Mouse (Mus musculus): ENCODE measurements at regions not wholly inside any gene's neighbourhood (a gene's known extent, or its start where the extent isn't known, plus 50 kb on each side); places are given as distances from the start of the nearest gene placed in this dataset.
A peak's percentile ranks its signal among the peaks of the same experiment; 100 is the strongest.
"Not testable (repeated sequence)": the region's sequence is repeated elsewhere in the genome, so short reads cannot be mapped to it uniquely, and the experiment has no call there.

GRCm38 (mm10) chr1:101901601-101902000, 2129.0 kb downstream of the Cntnap5b start:
- peak; percentile 2 for DNase-seq

GRCm38 (mm10) chr1:101902154-101902825, 2129.7 kb downstream of the Cntnap5b start:
- DNase-seq: peak; percentile 4

DNA sequence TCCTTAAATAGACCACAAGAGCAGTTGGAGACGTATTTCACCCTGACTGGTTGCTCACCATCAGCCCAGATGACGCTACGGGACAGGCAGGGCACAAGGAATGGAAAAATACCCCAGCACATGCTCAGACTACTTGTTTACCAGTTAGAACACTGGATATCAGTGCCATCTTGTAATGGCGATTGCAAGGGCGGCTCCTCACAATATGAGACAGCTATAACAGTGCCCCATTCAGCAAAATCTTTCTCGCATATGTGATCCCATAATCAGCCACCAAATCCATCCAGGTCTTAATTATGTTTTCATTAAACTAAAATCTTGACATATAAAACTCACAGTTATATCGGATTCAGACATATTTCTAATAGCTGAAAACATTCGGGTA, 2130.3 kb downstream of the Cntnap5b start:
- DNase-seq: not testable (repeated sequence)

DNA sequence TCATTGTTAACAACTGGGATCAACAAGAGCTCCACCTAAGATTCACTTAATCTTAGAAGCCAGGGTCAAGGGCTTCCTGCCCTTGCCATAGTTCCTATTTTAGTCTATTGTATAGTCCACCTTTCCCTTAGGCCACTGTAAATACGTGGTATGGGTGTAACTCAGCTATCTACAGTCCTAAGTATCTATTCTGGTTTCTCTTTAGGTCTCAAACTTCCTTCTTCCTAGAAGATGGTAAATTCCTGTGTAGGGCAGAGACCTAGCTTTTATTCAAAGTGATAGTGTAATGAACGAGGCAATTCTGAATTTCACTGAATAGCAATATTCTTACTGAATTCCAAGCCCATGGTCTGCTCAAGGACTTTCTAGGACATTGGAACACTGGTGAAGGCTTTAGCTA, 2144.4 kb downstream of the Cntnap5b start:
- not testable (repeated sequence) for DNase-seq

DNA sequence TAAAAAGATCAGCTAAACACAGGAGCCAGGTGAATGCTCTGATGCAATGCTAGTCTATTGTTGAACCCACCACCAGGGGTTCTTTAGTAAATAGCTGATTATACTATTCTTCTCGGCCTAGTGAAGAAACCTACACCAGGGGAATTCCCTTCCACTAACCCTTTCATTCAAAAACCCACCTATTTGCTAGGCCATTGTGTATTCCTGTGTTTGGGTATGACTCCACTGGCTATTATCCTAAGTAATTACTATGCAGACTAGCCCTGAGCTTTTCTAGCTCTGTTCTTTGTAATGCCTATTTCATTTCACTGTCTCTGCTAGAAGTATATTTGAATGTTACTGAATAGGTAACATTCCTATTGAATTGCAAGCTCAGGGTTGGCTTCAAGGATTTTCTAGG, 2146.3 kb downstream of the Cntnap5b start:
- no peak for DNase-seq

DNA sequence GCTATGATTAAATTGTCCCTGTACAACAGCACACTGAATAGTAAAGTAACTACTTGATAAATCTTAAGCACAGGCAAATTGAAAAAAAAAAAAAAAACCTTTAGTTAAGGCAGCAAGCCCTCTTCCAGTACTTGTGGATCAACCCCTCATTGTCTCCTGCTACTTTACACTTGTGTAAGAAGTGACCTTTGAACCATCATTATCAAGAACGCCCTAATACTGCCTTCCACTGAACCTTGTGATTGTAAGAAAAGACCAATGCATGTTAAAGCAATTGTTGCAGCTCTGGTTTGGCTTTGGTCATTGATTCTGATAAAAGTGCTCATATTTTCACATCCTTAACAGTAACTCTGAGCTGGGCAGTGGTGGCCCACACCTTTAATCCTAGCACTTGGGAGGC, 2168.5 kb downstream of the Cntnap5b start:
- DNase-seq: no peak

Measured in thymus, postnatal 14 days (tissue).